Mouse (Mus musculus) spleen, adult 2 months (tissue): Measurements from ENCODE around the gene Hist2h2be. TPM values are rescaled to one million over a fixed set of nuclear protein-coding genes. Genes with fewer than 3 reads are reported as not detected.
A peak's percentile ranks its signal among the peaks of the same experiment; 100 is the strongest.
"Not testable (repeated sequence)": the region's sequence is repeated elsewhere in the genome, so short reads cannot be mapped to it uniquely, and the experiment has no call there.

Experiments
- DNase-seq, 2 experiments: peaks; one replicate each; pipeline versions ENCODE4 v3.0.0 to v3.0.0-alpha.2; 2012 to 2021; ENCODE audit warnings: low spot score in 2 of 2, low read depth in 1 of 2
- H3K27ac ChIP-seq: fragments of 200-500 bp; 2 replicates; pipeline ENCODE4 v1.5.1; 2012; ENCODE audit warnings: low read length, inconsistent platforms; ENCODE audit not compliant: insufficient read depth
- H3K27me3 ChIP-seq: fragments of 200-500 bp; 2 replicates; pipeline ENCODE4 v1.6.1; 2012; ENCODE audit warnings: mild to moderate bottlenecking, moderate library complexity, low read length, inconsistent platforms; ENCODE audit not compliant: control insufficient read depth, insufficient read depth
- H3K36me3 ChIP-seq: fragments of 200-500 bp; 2 replicates; pipeline ENCODE4 v1.6.1; 2012; ENCODE audit warnings: mild to moderate bottlenecking, low read length, inconsistent platforms; ENCODE audit not compliant: control insufficient read depth, insufficient read depth
- H3K4me1 ChIP-seq: fragments of 200-500 bp; 2 replicates; pipeline ENCODE4 v1.6.1; 2011; ENCODE audit warnings: inconsistent platforms; ENCODE audit not compliant: control insufficient read depth, insufficient read depth, insufficient read length
- H3K4me3 ChIP-seq: fragments of 200-500 bp; 2 replicates; pipeline ENCODE4 v1.5.1; 2011; ENCODE audit warnings: mild to moderate bottlenecking, inconsistent platforms; ENCODE audit not compliant: insufficient read depth, insufficient read length; ENCODE audit errors: extremely low read depth
- CTCF ChIP-seq: fragments of 200-500 bp; IDR thresholded peaks from 2 replicates; pipeline ENCODE4 v1.5.1; 2011; ENCODE audit warnings: mild to moderate bottlenecking, inconsistent platforms; ENCODE audit not compliant: insufficient read depth, insufficient read length, insufficient replicate concordance; ENCODE audit errors: extremely low read depth
- POLR2A ChIP-seq: fragments of 200-500 bp; IDR thresholded peaks from 2 replicates; pipeline ENCODE4 v1.6.1; 2011; ENCODE audit warnings: low read depth, low read length, inconsistent platforms
- WGBS: fragments of 180-500 bp; shearing (Covaris S2); methylation state at CpG from one replicate; pipeline ENCODE4 v1.1.7; 2018; 5-methylcytosine and 5-hydroxymethylcytosine counted together
- polyA plus RNA-seq: library from polyadenylated mRNA; depleted of rRNA; stranded (reverse); fragments of >200 nt; gene quantifications from 2 replicates; pipeline ENCODE4 v1.2.3, GENCODE M21; 2012

The Hist2h2be gene
- polyA plus RNA-seq, 1 experiment = 3.3 TPM

DNA sequence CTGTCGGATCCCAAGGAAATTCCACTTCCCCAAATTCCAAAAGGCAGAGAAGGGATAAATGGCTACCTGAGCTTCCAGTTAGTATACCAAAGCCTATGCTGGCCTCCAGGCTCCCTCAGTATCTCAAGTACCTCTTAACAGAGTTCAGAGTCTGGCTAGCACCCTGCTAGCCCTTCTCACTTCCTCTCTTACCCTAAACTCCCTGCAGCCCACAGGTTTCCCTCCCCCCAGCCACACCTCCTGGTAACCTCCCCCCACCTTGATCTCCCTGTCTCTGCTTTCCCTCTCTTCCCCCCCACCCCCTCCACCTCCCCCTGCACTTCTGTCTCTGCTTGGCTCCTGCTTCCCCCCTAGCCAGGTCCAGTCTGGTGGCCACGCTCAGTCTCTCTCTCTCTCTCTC, 21.2 kb upstream of the Hist2h2be start:
- TF ChIP-seq POLR2A (no peak), CTCF (no peak)
- no peak overlapping the region for H3K4me3 ChIP-seq
- WGBS = 43% methylated on average over 2 of the region's 2 CpGs
- DNase-seq = no peak
- no peak overlapping the region for H3K27ac ChIP-seq
- H3K4me1 ChIP-seq = peaks cover 23% of the 10 kb centered on the region; the same call in 1 of the 2 replicates
- no peaks in the 10 kb centered on the region for H3K27me3 ChIP-seq
- no peaks in the 10 kb centered on the region for H3K36me3 ChIP-seq

GRCm38 (mm10) chr3:96207819-96208218, 13.1 kb upstream of the Hist2h2be start:
- TF ChIP-seq POLR2A (no peak), CTCF (no peak)
- H3K36me3 ChIP-seq = no peaks in the 10 kb centered on the region
- DNase-seq = no peak
- no peak overlapping the region for H3K27ac ChIP-seq
- 72% methylated on average over 3 of the region's 3 CpGs for WGBS
- no peaks in the 10 kb centered on the region for H3K27me3 ChIP-seq
- H3K4me3 ChIP-seq = no peak overlapping the region
- no peaks in the 10 kb centered on the region for H3K4me1 ChIP-seq

- Histone ChIP-seq H3K4me3 (no peak overlapping the region), H3K36me3 (no peaks in the 10 kb centered on the region), H3K27ac (no peak overlapping the region), H3K4me1 (no peaks in the 10 kb centered on the region), H3K27me3 (no peaks in the 10 kb centered on the region)
- WGBS = 57% methylated on average over 15 of the region's 15 CpGs
- no peak for DNase-seq
- TF ChIP-seq CTCF (no peak), POLR2A (no peak)
Measured at GRCm38 (mm10) chr3:96209242-96209641, 11.7 kb upstream of the Hist2h2be start.

DNA sequence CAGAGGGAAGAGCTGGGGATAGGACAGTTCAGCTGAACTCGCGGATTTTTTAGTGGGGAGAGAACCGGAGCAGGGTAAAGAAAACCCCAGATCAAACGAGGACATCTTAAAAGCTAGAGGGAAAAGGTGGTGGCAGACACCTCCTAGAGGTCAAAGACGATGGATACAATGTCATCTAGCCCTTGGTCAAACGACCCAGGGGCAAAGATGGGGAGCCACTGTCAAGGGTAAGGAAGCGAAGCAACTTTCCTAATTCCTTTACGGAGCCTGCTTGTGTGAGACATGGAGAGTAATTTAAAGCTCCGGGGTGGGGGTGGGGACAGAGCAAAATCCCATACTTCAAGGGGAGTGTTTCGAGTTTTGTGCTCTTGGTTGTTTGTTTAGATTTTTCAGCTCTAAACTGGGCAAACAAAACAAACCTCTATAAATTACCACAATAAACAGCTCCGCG, 1.7 kb upstream of the Hist2h2be start:
- TF ChIP-seq POLR2A (no peak), CTCF (peak; percentile 9; the same call in 1 of the 2 replicates)
- Histone ChIP-seq H3K4me3 (peak overlapping the region; percentile 56), H3K27me3 (no peaks in the 10 kb centered on the region), H3K36me3 (no peaks in the 10 kb centered on the region), H3K27ac (peak overlapping the region; percentile 100), H3K4me1 (peaks cover 9% of the 10 kb centered on the region)
- WGBS = 0% methylated on average over 12 of the region's 12 CpGs
- DNase-seq = peak; percentile 40 to 48

- DNase-seq = peak; percentile 61 to 82
- Histone ChIP-seq H3K4me1 (peaks cover 9% of the 10 kb centered on the region), H3K27me3 (no peaks in the 10 kb centered on the region), H3K27ac (peak within 1 kb of the TSS; percentile 100), H3K36me3 (no peaks in the 10 kb centered on the region), H3K4me3 (peak within 1 kb of the TSS; percentile 85)
- TF ChIP-seq CTCF = no peak
- peak; percentile 18 for TF ChIP-seq POLR2A
- under 1% methylated on average over 37 of the region's 37 CpGs for WGBS
Measured at GRCm38 (mm10) chr3:96219661-96220130, 1.2 kb upstream of the Hist2h2be start, which contains the start of the genes Bola1 and Hist2h2ab. TSS of gene Bola1 (minus strand) at chr3:96219709. TSS of gene Hist2h2ab (plus strand) at chr3:96219865.

GRCm38 (mm10) chr3:96220131-96220764, 671 bp upstream of the Hist2h2be start:
- Histone ChIP-seq H3K27ac (peak overlapping the region; percentile 100), H3K4me3 (peak overlapping the region; percentile 85)
- H3K36me3 ChIP-seq, H3K4me1 ChIP-seq, H3K27me3 ChIP-seq: not testable (repeated sequence)
- WGBS = under 1% methylated on average over 31 of the region's 47 CpGs
- DNase-seq = peak; percentile 21 to 45

DNA sequence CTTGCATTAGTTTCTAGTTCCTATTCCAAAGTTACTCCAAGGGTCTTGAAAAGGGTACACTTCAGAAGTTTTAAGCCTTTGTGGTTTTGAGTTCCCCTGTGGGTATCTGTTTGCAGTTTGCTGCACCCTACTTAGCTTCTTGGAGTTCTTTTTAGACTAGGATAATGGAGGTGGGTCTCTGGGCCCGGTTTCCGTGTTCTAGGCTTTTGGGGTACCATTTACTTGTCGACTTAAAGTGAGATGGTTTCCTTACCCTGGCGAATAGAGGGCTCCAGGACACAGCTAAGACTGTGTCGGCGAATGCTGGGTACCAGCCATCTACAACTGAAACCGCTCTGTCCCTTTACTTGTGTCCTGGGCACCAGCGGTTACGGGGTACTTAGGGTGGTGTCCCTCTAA, 720 bp downstream of the Hist2h2be start:
- H3K27me3 ChIP-seq = no peaks in the 10 kb centered on the region
- peak overlapping the region; percentile 97 for H3K27ac ChIP-seq
- peak overlapping the region; percentile 69 for H3K4me3 ChIP-seq
- no peaks in the 10 kb centered on the region for H3K36me3 ChIP-seq
- no peak for TF ChIP-seq POLR2A
- TF ChIP-seq CTCF = no peak
- peaks cover 9% of the 10 kb centered on the region for H3K4me1 ChIP-seq
- DNase-seq = no peak
- WGBS = 3% methylated on average over 9 of the region's 9 CpGs
